Mouse (Mus musculus) embryonic facial prominence, embryonic 10.5 days (tissue): ENCODE results near the gene Pid1. TPM values are rescaled to one million over a fixed set of nuclear protein-coding genes. Genes with fewer than 3 reads are reported as not detected.
A peak's percentile ranks its signal among the peaks of the same experiment; 100 is the strongest.
"Not testable (repeated sequence)": the region's sequence is repeated elsewhere in the genome, so short reads cannot be mapped to it uniquely, and the experiment has no call there.

Experiments
- DNase-seq: peaks from one replicate; pipeline ENCODE4 v3.0.0-alpha.2; 2017; ENCODE audit warnings: low spot score
- H3K27ac ChIP-seq: fragments of 300-500 bp; sonication (generic); replicated peaks from 2 replicates; pipeline ENCODE4 v1.5.1; 2016; ENCODE audit warnings: mild to moderate bottlenecking
- H3K27me3 ChIP-seq: fragments of 300-500 bp; sonication (generic); replicated peaks from 2 replicates; pipeline ENCODE4 v1.6.1; 2016; ENCODE audit warnings: low read depth, mild to moderate bottlenecking; ENCODE audit not compliant: poor library complexity, severe bottlenecking
- H3K36me3 ChIP-seq: fragments of 300-500 bp; sonication (generic); replicated peaks from 2 replicates; pipeline ENCODE4 v1.6.1; 2016; ENCODE audit warnings: mild to moderate bottlenecking, moderate library complexity
- H3K4me1 ChIP-seq: fragments of 300-500 bp; sonication (generic); 2 replicates; pipeline ENCODE4 v1.6.1; 2016
- H3K4me3 ChIP-seq: fragments of 300-500 bp; sonication (generic); 2 replicates; pipeline ENCODE4 v1.5.1; 2016; ENCODE audit warnings: mild to moderate bottlenecking, moderate library complexity
- H3K9me3 ChIP-seq: fragments of 300-500 bp; sonication (generic); 2 replicates; pipeline ENCODE4 v1.6.1; 2016; ENCODE audit warnings: mild to moderate bottlenecking
- WGBS: fragments of 180-500 bp; shearing (Covaris S2); methylation state at CpG from one replicate; pipeline ENCODE4 v1.1.7; 2016; 5-methylcytosine and 5-hydroxymethylcytosine counted together
- polyA plus RNA-seq: library from polyadenylated mRNA; unstranded; fragments of >200 nt; fragmentation: Nextera tagmentation; extraction: Ambion mirVana; gene quantifications from 2 replicates; pipeline ENCODE4 v1.2.1, GENCODE M21; 2016

The Pid1 gene
- polyA plus RNA-seq, 1 experiment from 2014 or later = 16.5 TPM

GRCm38 (mm10) chr1:84347796-84348476 lies 16.0 kb downstream of the Pid1 start:
- no peak for DNase-seq
- Histone ChIP-seq H3K4me1 (no peaks in the 10 kb centered on the region), H3K27me3 (no peaks in the 10 kb centered on the region), H3K36me3 (no peaks in the 10 kb centered on the region), H3K9me3 (no peaks in the 10 kb centered on the region), H3K4me3 (no peak overlapping the region), H3K27ac (no peak overlapping the region)
- 83% methylated on average over 3 of the region's 3 CpGs for WGBS

- not testable (repeated sequence) for H3K27me3 ChIP-seq, H3K9me3 ChIP-seq, H3K4me3 ChIP-seq, DNase-seq, H3K36me3 ChIP-seq, H3K27ac ChIP-seq, H3K4me1 ChIP-seq
- 48% methylated on average over 3 of the region's 3 CpGs for WGBS
These were observed 31.2 kb downstream of the Pid1 start for GRCm38 (mm10) chr1:84332797-84333196.

GRCm38 (mm10) chr1:84331861-84332260 lies 32.1 kb downstream of the Pid1 start:
- H3K4me3 ChIP-seq, H3K9me3 ChIP-seq, H3K27me3 ChIP-seq, DNase-seq, H3K4me1 ChIP-seq, H3K36me3 ChIP-seq, H3K27ac ChIP-seq: not testable (repeated sequence)
- WGBS = 84% methylated on average over 12 of the region's 12 CpGs

- Histone ChIP-seq H3K36me3 (no peaks in the 10 kb centered on the region), H3K4me3 (no peak overlapping the region), H3K4me1 (peaks cover 10% of the 10 kb centered on the region; the same call in 1 of the 2 replicates), H3K27ac (no peak overlapping the region), H3K27me3 (no peaks in the 10 kb centered on the region), H3K9me3 (no peaks in the 10 kb centered on the region)
- DNase-seq = no peak
- WGBS = 58% methylated on average over 3 of the region's 3 CpGs
These were observed 38.7 kb downstream of the Pid1 start for GRCm38 (mm10) chr1:84325309-84325708.

GRCm38 (mm10) chr1:84321327-84321726 lies 42.7 kb downstream of the Pid1 start:
- no peaks in the 10 kb centered on the region for H3K36me3 ChIP-seq
- no peak overlapping the region for H3K27ac ChIP-seq
- H3K4me1 ChIP-seq = peaks cover 10% of the 10 kb centered on the region; the same call in 1 of the 2 replicates
- WGBS = 82% methylated on average over 4 of the region's 4 CpGs
- no peaks in the 10 kb centered on the region for H3K27me3 ChIP-seq
- DNase-seq = no peak
- H3K4me3 ChIP-seq = no peak overlapping the region
- no peaks in the 10 kb centered on the region for H3K9me3 ChIP-seq

GRCm38 (mm10) chr1:84318569-84318968 lies 45.4 kb downstream of the Pid1 start:
- Histone ChIP-seq H3K36me3 (no peaks in the 10 kb centered on the region), H3K27ac (no peak overlapping the region), H3K9me3 (no peaks in the 10 kb centered on the region), H3K4me3 (no peak overlapping the region), H3K4me1 (peaks cover 7% of the 10 kb centered on the region; the same call in 1 of the 2 replicates), H3K27me3 (no peaks in the 10 kb centered on the region)
- 81% methylated on average over 1 of the region's 1 CpGs for WGBS
- DNase-seq = no peak

DNA sequence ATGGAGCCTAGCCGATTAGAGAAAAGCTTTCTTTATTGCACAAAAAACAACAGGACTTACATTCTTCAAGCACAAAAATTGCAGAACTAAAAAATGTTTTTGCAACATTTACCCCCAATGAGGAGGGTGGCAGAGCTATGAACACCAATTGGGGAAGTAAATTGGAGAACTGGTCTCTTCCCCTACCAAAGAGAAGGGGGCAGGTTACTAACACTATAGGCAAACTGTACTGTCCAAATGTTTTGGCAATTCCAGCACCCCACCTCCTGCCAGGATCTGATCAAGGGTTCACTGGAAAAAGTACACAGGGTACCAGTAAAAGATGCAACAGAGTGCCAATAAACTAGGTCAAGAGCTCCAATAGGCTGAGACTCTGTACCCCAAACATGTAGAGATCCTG lies 46.2 kb downstream of the Pid1 start:
- Histone ChIP-seq H3K27me3 (no peaks in the 10 kb centered on the region), H3K4me3 (no peak overlapping the region), H3K27ac (no peak overlapping the region), H3K36me3 (no peaks in the 10 kb centered on the region), H3K9me3 (no peaks in the 10 kb centered on the region), H3K4me1 (peaks cover 7% of the 10 kb centered on the region; the same call in 1 of the 2 replicates)
- DNase-seq = no peak
- 90% methylated on average over 1 of the region's 1 CpGs for WGBS

DNA sequence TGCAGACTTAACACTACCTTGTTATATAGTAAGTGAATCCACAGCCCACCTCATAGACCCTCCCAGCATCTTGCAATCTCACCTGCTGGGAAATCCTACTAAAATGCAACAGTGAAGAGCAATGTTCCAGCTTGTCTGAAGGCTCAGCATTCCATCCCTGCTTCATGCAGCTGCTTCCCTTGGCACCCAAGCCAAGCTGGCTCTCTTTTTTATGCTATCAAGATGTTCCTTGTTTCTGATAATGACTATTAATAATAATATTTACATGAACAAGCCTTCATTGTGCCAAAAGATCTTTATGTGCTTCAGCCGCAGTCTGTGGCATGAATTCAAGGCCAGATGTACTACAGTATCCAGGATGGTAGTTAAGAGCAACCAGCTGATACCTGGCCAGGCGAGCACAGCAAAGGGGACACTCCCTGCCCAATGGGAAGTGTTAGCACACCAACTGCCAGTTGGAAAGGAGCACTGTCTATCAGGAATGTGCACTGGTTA lies 54.0 kb downstream of the Pid1 start:
- Histone ChIP-seq H3K4me1 (peaks cover 4% of the 10 kb centered on the region; the same call in 1 of the 2 replicates), H3K9me3 (no peaks in the 10 kb centered on the region), H3K27ac (no peak overlapping the region), H3K36me3 (no peaks in the 10 kb centered on the region), H3K4me3 (no peak overlapping the region), H3K27me3 (no peaks in the 10 kb centered on the region)
- DNase-seq = no peak
- WGBS = 81% methylated on average over 2 of the region's 2 CpGs

DNA sequence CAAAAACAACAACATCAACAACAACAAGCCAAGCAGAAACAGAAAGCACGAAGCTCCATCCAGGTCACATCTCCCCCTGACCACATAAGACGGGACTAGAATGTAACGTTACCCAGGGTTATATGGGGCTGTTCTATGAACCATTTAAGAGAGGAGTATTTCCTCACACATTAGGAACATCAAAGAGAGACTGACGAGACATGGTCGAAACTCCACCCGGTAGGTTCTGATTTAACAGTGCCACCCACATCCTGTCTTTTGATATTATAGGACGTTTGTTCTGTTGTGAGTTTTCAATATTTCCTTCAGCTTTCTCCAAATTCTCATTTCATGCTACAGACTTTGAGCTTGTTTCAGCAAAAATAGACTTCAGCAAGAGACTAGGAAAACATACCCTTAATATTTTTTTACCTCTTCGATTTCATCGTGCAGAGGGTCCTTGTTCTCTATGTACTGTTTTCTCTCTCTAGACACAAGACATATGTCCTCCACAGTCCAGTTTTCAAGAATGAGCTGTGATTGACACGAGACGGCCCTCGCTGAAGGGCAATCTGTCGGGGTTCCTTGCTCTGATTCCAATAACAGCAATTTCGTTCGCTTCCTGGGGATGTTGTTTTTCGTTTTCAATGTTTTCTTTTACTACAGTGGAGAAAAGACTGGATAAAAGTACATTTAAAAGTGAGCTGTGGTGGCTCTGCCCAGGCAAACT lies 58.1 kb downstream of the Pid1 start:
- no peak for DNase-seq
- Histone ChIP-seq H3K27me3 (no peaks in the 10 kb centered on the region), H3K9me3 (no peaks in the 10 kb centered on the region), H3K36me3 (no peaks in the 10 kb centered on the region), H3K27ac (no peak overlapping the region), H3K4me3 (no peak overlapping the region), H3K4me1 (no peaks in the 10 kb centered on the region)
- WGBS = 75% methylated on average over 16 of the region's 16 CpGs

DNA sequence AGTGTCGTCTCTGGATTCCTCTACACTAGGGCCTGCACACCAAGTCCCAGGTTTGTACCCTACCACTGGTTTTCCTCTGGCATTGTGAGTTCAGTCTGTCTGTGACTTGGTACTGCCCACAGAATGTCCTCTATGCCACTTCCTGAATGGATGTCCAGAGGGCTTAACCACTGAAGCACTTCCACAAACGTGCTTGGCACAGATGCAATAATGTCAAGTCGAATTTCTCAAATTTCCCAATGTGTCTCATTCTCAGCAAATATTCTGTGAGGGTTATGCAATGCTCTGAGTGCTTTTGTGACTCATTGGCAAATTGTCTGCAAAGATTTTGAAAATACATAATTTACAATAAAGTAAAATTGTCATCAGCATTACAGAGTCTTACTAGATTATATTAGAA lies 61.2 kb downstream of the Pid1 start:
- no peak overlapping the region for H3K4me3 ChIP-seq
- H3K36me3 ChIP-seq = no peaks in the 10 kb centered on the region
- no peak for DNase-seq
- no peak overlapping the region for H3K27ac ChIP-seq
- no peaks in the 10 kb centered on the region for H3K27me3 ChIP-seq
- H3K9me3 ChIP-seq = no peaks in the 10 kb centered on the region
- no peaks in the 10 kb centered on the region for H3K4me1 ChIP-seq
- WGBS = 85% methylated on average over 3 of the region's 3 CpGs

- Histone ChIP-seq H3K4me3 (no peak overlapping the region), H3K27ac (no peak overlapping the region), H3K36me3 (no peaks in the 10 kb centered on the region), H3K9me3 (no peaks in the 10 kb centered on the region), H3K4me1 (no peaks in the 10 kb centered on the region), H3K27me3 (no peaks in the 10 kb centered on the region)
- DNase-seq = no peak
- 92% methylated on average over 1 of the region's 1 CpGs for WGBS
These were observed 64.3 kb downstream of the Pid1 start for GRCm38 (mm10) chr1:84299719-84300118.

GRCm38 (mm10) chr1:84286682-84287111 lies 77.3 kb downstream of the Pid1 start:
- H3K4me3 ChIP-seq = no peak overlapping the region
- WGBS = 46% methylated on average over 6 of the region's 6 CpGs
- no peaks in the 10 kb centered on the region for H3K9me3 ChIP-seq
- peak; percentile 59 for DNase-seq
- H3K27ac ChIP-seq = no peak overlapping the region
- peaks cover 26% of the 10 kb centered on the region for H3K27me3 ChIP-seq
- no peaks in the 10 kb centered on the region for H3K36me3 ChIP-seq
- H3K4me1 ChIP-seq = peaks cover 13% of the 10 kb centered on the region; the same call in 1 of the 2 replicates

DNA sequence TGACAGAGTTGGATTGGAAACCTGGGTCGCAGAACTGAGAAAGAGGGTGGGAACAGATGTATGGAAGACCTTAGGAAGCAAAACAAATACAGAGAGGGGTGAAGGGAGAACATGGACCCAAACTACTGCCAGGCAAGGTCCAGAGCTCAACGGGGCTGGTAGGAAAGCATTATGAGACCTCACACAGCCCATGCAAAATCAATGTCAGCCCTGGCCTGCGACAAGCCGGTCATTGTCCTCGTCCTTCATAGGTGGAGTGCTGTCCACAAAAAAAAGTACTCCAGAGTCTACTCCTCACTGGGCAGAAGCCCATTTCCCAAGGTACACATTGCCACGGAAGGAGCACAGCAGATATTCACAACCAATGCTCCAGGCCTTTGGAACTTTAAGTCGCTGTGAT lies 78.4 kb downstream of the Pid1 start:
- no peak for DNase-seq
- Histone ChIP-seq H3K36me3 (no peaks in the 10 kb centered on the region), H3K27ac (no peak overlapping the region), H3K9me3 (no peaks in the 10 kb centered on the region), H3K4me1 (peaks cover 13% of the 10 kb centered on the region; the same call in 1 of the 2 replicates), H3K27me3 (peaks cover 26% of the 10 kb centered on the region), H3K4me3 (no peak overlapping the region)
- 86% methylated on average over 7 of the region's 7 CpGs for WGBS
